Mouse (Mus musculus) MEL (cell line): Measurements from ENCODE around the gene Ybx3. TPM values are rescaled to one million over a fixed set of nuclear protein-coding genes. Genes with fewer than 3 reads are reported as not detected.

ENCODE experiments used
- DNase-seq: peaks from one replicate; pipeline ENCODE4 v3.0.0; 2011; ENCODE audit warnings: low read depth, low spot score
- H3K27ac ChIP-seq: 2 replicates; pipeline ENCODE4 v1.5.1; 2012; ENCODE audit warnings: low read depth, mild to moderate bottlenecking, control low read depth, low read length, moderate library complexity; ENCODE audit not compliant: control insufficient read depth
- H3K27me3 ChIP-seq, 2 experiments: fragments of 150-350 bp in 1 of 2; sonication (generic) in 1 of 2; 2 replicates each; pipeline ENCODE4 v1.6.1; 2012; ENCODE audit warnings: low read length in 2 of 2, mild to moderate bottlenecking in 2 of 2, improper control_type of control experiment in 1 of 2, moderate library complexity in 1 of 2; ENCODE audit not compliant: insufficient read depth in 2 of 2, control insufficient read depth in 1 of 2
- H3K36me3 ChIP-seq, 2 experiments: 2 replicates each; pipeline ENCODE4 v1.6.1; 2012 to 2014; ENCODE audit warnings: low read length in 2 of 2, improper control_type of control experiment in 1 of 2, inconsistent platforms in 1 of 2, mild to moderate bottlenecking in 1 of 2; ENCODE audit not compliant: insufficient read depth in 2 of 2, control insufficient read depth in 1 of 2
- H3K4me1 ChIP-seq, 2 experiments: fragments of 150-350 bp in 1 of 2; sonication (generic) in 1 of 2; 2 replicates each; pipeline ENCODE4 v1.6.1; 2012; ENCODE audit warnings: low read length in 2 of 2, improper control_type of control experiment in 1 of 2, mild to moderate bottlenecking in 1 of 2; ENCODE audit not compliant: insufficient read depth in 2 of 2, control insufficient read depth in 1 of 2
- H3K4me3 ChIP-seq, 2 experiments: fragments of 150-350 bp in 1 of 2; sonication (generic) in 1 of 2; 2 replicates each; pipeline ENCODE4 v1.5.1; 2012; ENCODE audit warnings: low read depth in 2 of 2, low read length in 2 of 2, mild to moderate bottlenecking in 2 of 2, moderate library complexity in 2 of 2, control low read depth in 1 of 2, improper control_type of control experiment in 1 of 2; ENCODE audit not compliant: control insufficient read depth in 1 of 2, insufficient read depth in 1 of 2
- H3K79me2 ChIP-seq: 2 replicates; pipeline ENCODE4 v1.6.1; 2012; ENCODE audit warnings: mild to moderate bottlenecking, low read length, moderate library complexity; ENCODE audit not compliant: control insufficient read depth, poor library complexity, insufficient read depth
- H3K9ac ChIP-seq: 2 replicates; pipeline ENCODE4 v1.6.1; 2012; ENCODE audit warnings: low read depth, mild to moderate bottlenecking, control low read depth, low read length, moderate library complexity; ENCODE audit not compliant: control insufficient read depth, poor library complexity, severe bottlenecking
- H3K9me3 ChIP-seq: fragments of 150-350 bp; sonication (generic); replicated peaks from 2 replicates; pipeline ENCODE4 v1.6.1; 2012; ENCODE audit warnings: mild to moderate bottlenecking, low read length, improper control_type of control experiment, moderate library complexity; ENCODE audit not compliant: insufficient read depth
- CHD2 ChIP-seq: IDR thresholded peaks from 2 replicates; pipeline ENCODE4 v1.6.1; 2011; ENCODE audit warnings: low read length, improper control_type of control experiment
- CTCF ChIP-seq, 3 experiments: IDR thresholded peaks in 2 of 3; conservative IDR thresholded peaks in 1 of 3; 2 replicates each; pipeline ENCODE4 v1.5.1; 2011 to 2012; ENCODE audit warnings: low read length in 3 of 3, low read depth in 2 of 3, mild to moderate bottlenecking in 2 of 3, improper control_type of control experiment in 1 of 3, inconsistent platforms in 1 of 3, mixed read lengths in 1 of 3, moderate library complexity in 1 of 3; ENCODE audit not compliant: control insufficient read depth in 1 of 3, insufficient read depth in 1 of 3, poor library complexity in 1 of 3, severe bottlenecking in 1 of 3
- GABPA ChIP-seq: IDR thresholded peaks from 2 replicates; pipeline ENCODE4 v1.6.1; 2012; ENCODE audit warnings: low read depth, mild to moderate bottlenecking, inconsistent platforms, low read length, improper control_type of control experiment, moderate library complexity
- HCFC1 ChIP-seq: IDR thresholded peaks from 2 replicates; pipeline ENCODE4 v1.6.1; 2012; ENCODE audit warnings: low read depth, mild to moderate bottlenecking, inconsistent platforms, low read length, improper control_type of control experiment, moderate library complexity
- MAX ChIP-seq: IDR thresholded peaks from 2 replicates; pipeline ENCODE4 v1.6.1; 2011; ENCODE audit warnings: low read length, improper control_type of control experiment
- MAZ ChIP-seq: IDR thresholded peaks from 2 replicates; pipeline ENCODE4 v1.6.1; 2012; ENCODE audit warnings: low read depth, mild to moderate bottlenecking, inconsistent platforms, low read length, improper control_type of control experiment
- MEF2A ChIP-seq: IDR thresholded peaks from 2 replicates; pipeline ENCODE4 v1.6.1; 2014; ENCODE audit warnings: low read depth, mild to moderate bottlenecking, inconsistent platforms, low read length, improper control_type of control experiment; ENCODE audit not compliant: poor library complexity, insufficient replicate concordance, severe bottlenecking; ENCODE audit errors: extremely low read depth
- MXI1 ChIP-seq: IDR thresholded peaks from 2 replicates; pipeline ENCODE4 v1.6.1; 2011; ENCODE audit warnings: mild to moderate bottlenecking, low read depth, low read length, improper control_type of control experiment
- MYB ChIP-seq: IDR thresholded peaks from 2 replicates; pipeline ENCODE4 v1.6.1; 2011; ENCODE audit warnings: mild to moderate bottlenecking, low read depth, low read length, improper control_type of control experiment
- NRF1 ChIP-seq: IDR thresholded peaks from 2 replicates; pipeline ENCODE4 v1.6.1; 2014; ENCODE audit warnings: low read depth, mild to moderate bottlenecking, inconsistent platforms, low read length, improper control_type of control experiment, moderate library complexity; ENCODE audit not compliant: poor library complexity, insufficient read depth, severe bottlenecking
- POLR2AphosphoS2 ChIP-seq: IDR thresholded peaks from 2 replicates; pipeline ENCODE4 v1.6.1; 2011; ENCODE audit warnings: low read length, improper control_type of control experiment
- POLR2AphosphoS5 ChIP-seq: IDR thresholded peaks from 2 replicates; pipeline ENCODE4 v1.6.1; 2012; ENCODE audit warnings: low read depth, borderline replicate concordance, mild to moderate bottlenecking, inconsistent platforms, low read length, moderate library complexity, mixed read lengths
- RAD21 ChIP-seq: IDR thresholded peaks from 2 replicates; pipeline ENCODE4 v1.6.1; 2011; ENCODE audit warnings: mild to moderate bottlenecking, low read depth, low read length, improper control_type of control experiment
- SIN3A ChIP-seq: IDR thresholded peaks from 2 replicates; pipeline ENCODE4 v1.6.1; 2012; ENCODE audit warnings: low read length, improper control_type of control experiment, inconsistent platforms
- SMC3 ChIP-seq: IDR thresholded peaks from 2 replicates; pipeline ENCODE4 v1.6.1; 2011; ENCODE audit warnings: low read depth, low read length, improper control_type of control experiment
- ZC3H11A ChIP-seq: IDR thresholded peaks from 2 replicates; pipeline ENCODE4 v1.6.1; 2012; ENCODE audit warnings: low read depth, mild to moderate bottlenecking, inconsistent platforms, low read length, improper control_type of control experiment
- ZKSCAN1 ChIP-seq: IDR thresholded peaks from 2 replicates; pipeline ENCODE4 v1.6.1; 2012; ENCODE audit warnings: low read depth, mild to moderate bottlenecking, inconsistent platforms, low read length, improper control_type of control experiment, moderate library complexity
- ZMIZ1 ChIP-seq: IDR thresholded peaks from 2 replicates; pipeline ENCODE4 v1.6.1; 2012; ENCODE audit warnings: low read depth, mild to moderate bottlenecking, inconsistent platforms, low read length, improper control_type of control experiment, moderate library complexity
- polyA plus RNA-seq, 2 experiments: library from polyadenylated mRNA; stranded (reverse) in 1 of 2; unstranded in 1 of 2; fragments of >175 nt in 1 of 2; fragments of >200 nt in 1 of 2; gene quantifications; 2 replicates each; pipeline versions ENCODE4 v1.2.1 to v1.2.4; 2012; ENCODE audit warnings: low replicate concordance in 2 of 2, low read depth in 1 of 2; ENCODE audit not compliant: insufficient read length in 2 of 2, insufficient read depth in 1 of 2, missing spikeins in 1 of 2
- total RNA-seq: library from RNA; depleted of rRNA; stranded (reverse); fragments of 300-350 nt; gene quantifications from 2 replicates; pipeline ENCODE4 v1.2.3, GENCODE M21; 2012

Ybx3 gene
- total and polyA plus RNA-seq, 3 experiments: 105 to 1,042 (median 575) TPM

DNA sequence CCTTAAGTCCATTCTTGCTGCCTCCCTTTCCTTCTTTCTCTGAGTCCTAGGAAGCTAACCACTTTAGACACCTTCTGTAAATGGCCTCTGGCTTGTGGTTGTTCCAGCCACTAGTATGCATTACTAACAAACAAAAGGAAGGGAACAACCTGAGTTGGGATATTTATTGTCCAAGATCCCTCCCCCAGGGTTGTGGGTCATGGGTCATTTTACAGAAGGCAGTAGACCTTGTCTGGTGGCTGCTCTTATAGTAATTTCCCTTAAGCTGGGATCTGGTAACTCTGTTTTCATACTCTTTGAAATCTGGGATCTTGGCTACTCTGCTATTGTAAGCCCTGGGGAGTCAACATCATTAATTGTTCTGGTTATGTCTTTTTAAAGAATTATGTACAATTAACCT, 18.7 kb upstream of the Ybx3 start:
- 0 out of 4 replicates have a peak, but pooled peaks cover 0 to 2% of the 10 kb centered on the region in 2 experiments for H3K4me1 ChIP-seq
- H3K9me3 ChIP-seq: no peaks in the 10 kb centered on the region
- H3K27me3 ChIP-seq: peaks cover 0 to 2% of the 10 kb centered on the region in 2 experiments; a peak in 1 of 4 replicates
- no peak overlapping the region for H3K4me3 ChIP-seq
- no peaks in the 10 kb centered on the region for H3K36me3 ChIP-seq
- no peak for DNase-seq
- no peak for TF ChIP-seq CHD2
- no peak for TF ChIP-seq CTCF (IDR thresholded peaks at IDR 0.05 in 2 of 3, conservative IDR thresholded peaks at IDR 0.05 in 1 of 3; ENCODE audit: control insufficient read depth in 1 of 3, insufficient read depth in 1 of 3, low read depth in 2 of 3, low read length in 3 of 3, poor library complexity in 1 of 3, severe bottlenecking in 1 of 3)
- no peak for TF ChIP-seq POLR2AphosphoS5
- TF ChIP-seq SIN3A: no peak
- TF ChIP-seq ZC3H11A: no peak
- no peak for TF ChIP-seq HCFC1
- no peak for TF ChIP-seq ZKSCAN1
- TF ChIP-seq MEF2A: no peak
- H3K27ac ChIP-seq: no peak overlapping the region
- no peak overlapping the region for H3K9ac ChIP-seq
- H3K79me2 ChIP-seq: no peaks in the 10 kb centered on the region

GRCm38 (mm10) chr6:131405896-131406295, 17.6 kb upstream of the Ybx3 start:
- no peaks in the 10 kb centered on the region for H3K9me3 ChIP-seq
- H3K4me3 ChIP-seq: no peak overlapping the region
- H3K27me3 ChIP-seq: peaks cover 0 to 2% of the 10 kb centered on the region in 2 experiments; a peak in 1 of 4 replicates
- H3K4me1 ChIP-seq: 0 out of 4 replicates have a peak, but pooled peaks cover 0 to 2% of the 10 kb centered on the region in 2 experiments
- no peaks in the 10 kb centered on the region for H3K79me2 ChIP-seq
- TF ChIP-seq SMC3: no peak
- TF ChIP-seq NRF1: no peak
- TF ChIP-seq GABPA: no peak
- TF ChIP-seq MXI1: no peak
- TF ChIP-seq RAD21: no peak
- TF ChIP-seq POLR2AphosphoS2: no peak
- TF ChIP-seq ZMIZ1: no peak
- TF ChIP-seq MYB: no peak
- TF ChIP-seq MAX: no peak
- TF ChIP-seq MAZ: no peak
- no peak for TF ChIP-seq ZC3H11A
- no peak for DNase-seq
- no peaks in the 10 kb centered on the region for H3K36me3 ChIP-seq
- H3K9ac ChIP-seq: no peak overlapping the region
- no peak overlapping the region for H3K27ac ChIP-seq
